8 mouse cellular contexts compared by ENCODE assay signal in the genomic region with DNA sequence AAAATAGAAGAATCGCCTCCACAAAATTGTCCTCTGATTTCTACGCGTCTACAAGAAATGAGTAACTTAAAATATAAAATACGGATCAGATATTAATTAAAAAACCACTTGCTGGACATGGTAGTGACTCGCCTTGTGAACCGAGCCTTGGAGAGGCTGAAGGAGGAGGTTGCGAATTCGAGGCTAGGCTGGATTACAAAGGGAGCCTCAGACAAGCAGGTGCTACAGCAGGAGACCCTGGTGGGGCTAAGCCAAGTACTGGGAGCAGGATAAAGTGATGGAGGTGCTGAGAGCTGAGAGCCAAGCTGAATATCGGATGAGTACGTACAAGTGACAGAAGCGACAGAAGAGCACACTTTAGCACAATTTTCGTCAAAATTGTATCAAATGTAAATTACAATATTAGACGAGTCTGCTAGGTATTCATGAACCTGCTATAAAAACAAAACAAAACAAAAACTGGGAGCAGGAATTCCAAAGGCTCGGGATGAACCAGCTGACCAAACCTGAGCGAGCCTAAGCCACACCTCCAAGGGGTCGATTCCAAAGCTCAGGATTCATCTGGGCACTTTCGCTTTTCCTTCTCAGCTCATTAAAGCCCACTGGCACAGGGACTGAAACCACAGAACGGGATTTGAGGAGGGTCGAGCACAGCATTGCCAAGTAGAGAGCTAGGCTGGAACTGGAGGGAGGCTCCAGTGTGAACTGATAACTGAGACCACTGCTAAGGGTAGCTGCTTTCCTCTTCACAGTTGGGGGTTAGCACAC. TPM values are rescaled to one million over a fixed set of nuclear protein-coding genes. Genes with fewer than 3 reads are reported as not detected.
DNase-seq lines count a peak whose midpoint lies in the region; ATAC-seq lines count a peak whose summit lies in the region.

A gene (minus strand): TSS at position 434 of the 768 bp plus-strand sequence.

- H3K4me2 ChIP-seq in forebrain, embryonic 12.5 days, result peak within 1 kb of the TSS; percentile 99

- 2% methylated on average over 19 of the region's 19 CpGs for WGBS in forebrain, embryonic 12.5 days

- peaks cover 46% of the 10 kb centered on the region for H3K4me1 ChIP-seq in forebrain, embryonic 12.5 days

- H3K27ac ChIP-seq in forebrain, embryonic 12.5 days, result peak within 1 kb of the TSS; percentile 92

- peak within 1 kb of the TSS; percentile 96 for H3K9ac ChIP-seq in forebrain, embryonic 12.5 days

- DNase-seq in embryo, embryonic 10 days (ENCODE audit: low spot score), result peak; percentile 47
- no peak for DNase-seq in embryo, embryonic 9.5 days (ENCODE audit: extremely low spot score)
- no peak for DNase-seq in adrenal gland, adult 18-20 months (ENCODE audit: low spot score in 2 of 2)
- peak in 1 of 2 experiments; percentile 24 for DNase-seq in heart, postnatal 36 days
- DNase-seq in layer of hippocampus, postnatal 25 days (ENCODE audit: extremely low spot score in 1 of 2, low spot score in 1 of 2), result no peak
- no peak for DNase-seq in natural killer cell, adult 2 months (ENCODE audit: low spot score in 2 of 2)

- H3K27me3 ChIP-seq in forebrain, embryonic 12.5 days, result no peaks in the 10 kb centered on the region

- intact Hi-C loops in heart, postnatal 36 days (cut with DNase I), result loop anchor here (1.0 to 5.0 kb wide), 2 partner anchors 10 to 106 kb away; a partner anchor contains a TSS

- H3K9me3 ChIP-seq in forebrain, embryonic 12.5 days, result peaks cover 6% of the 10 kb centered on the region; the same call in 1 of the 2 replicates

- peak; percentile 48 for ATAC-seq in forebrain, embryonic 12.5 days (ENCODE audit: low FRiP score)
- no peak for ATAC-seq in megakaryocyte-erythroid progenitor cell, adult 5-6 weeks (replicated peaks; ENCODE audit: low FRiP score, low TSS enrichment, poor library complexity, severe bottlenecking)

- peaks cover 34% of the 10 kb centered on the region for H3K36me3 ChIP-seq in forebrain, embryonic 12.5 days (replicated peaks)

- H3K4me3 ChIP-seq in forebrain, embryonic 12.5 days (replicated peaks), result peak within 1 kb of the TSS; percentile 98

RNA-seq across cellular contexts. Expression of the gene that starts here (rescaled TPM):
- 10 to 100 TPM; 72.8 to 73.6 TPM for total RNA-seq in adrenal gland, adult 18-20 months (2021)
- polyA plus RNA-seq in forebrain, embryonic 12.5 days (2016; fragmentation: Nextera tagmentation; extraction: Ambion mirVana), result 34.9 and 35.4 TPM in 2 replicates
- 10 to 100 TPM; 56.0 to 59.3 TPM for total RNA-seq in heart, postnatal 36 days (2021)
- total RNA-seq in layer of hippocampus, postnatal 25 days (2021), result 100 to 1,000 TPM; 103 to 112 TPM
- total RNA-seq in megakaryocyte-erythroid progenitor cell, adult 5-6 weeks (2014; fragmentation: Nextera tagmentation), result 27.7 and 37.2 TPM in 2 replicates
- total RNA-seq in megakaryocyte-erythroid progenitor cell, adult 5-6 weeks (2017), result 14.6 and 14.7 TPM in 2 replicates
